Mouse (Mus musculus): Measurements from ENCODE around the gene Fcer2a.

GRCm38 (mm10) chr8:3734084-3734483 lies 40.1 kb upstream of the Fcer2a start:
- TF ChIP-seq POLR2A (IDR thresholded peaks at IDR 0.05; ENCODE audit: insufficient read depth, low read length) (no peak), EP300 (IDR thresholded peaks at IDR 0.05; ENCODE audit: insufficient read depth, low read depth, low read length) (no peak), CTCF (IDR thresholded peaks at IDR 0.05; ENCODE audit: low read depth, low read length) (no peak)
